Mouse (Mus musculus) gastrocnemius, adult 2 months (tissue): ENCODE data around the gene Mgarp. TPM values are rescaled to one million over a fixed set of nuclear protein-coding genes. Genes with fewer than 3 reads are reported as not detected.

Experiments used
- DNase-seq: peaks from one replicate; pipeline ENCODE4 v3.0.0; 2022
- H3K27ac ChIP-seq: fragments of 200-600 bp; 2 replicates; pipeline ENCODE4 v1.8.1; 2022; ENCODE audit warnings: mild to moderate bottlenecking
- H3K4me3 ChIP-seq: fragments of 200-600 bp; 2 replicates; pipeline ENCODE4 v1.8.1; 2022; ENCODE audit warnings: mild to moderate bottlenecking, moderate library complexity
- CTCF ChIP-seq: fragments of 200-600 bp; IDR thresholded peaks from 2 replicates; pipeline ENCODE4 v1.8.1; 2022; ENCODE audit warnings: antibody characterized with exemption, mild to moderate bottlenecking, moderate library complexity
- intact Hi-C: fragments of 180-260 bp; cut with DNase I; formaldehyde crosslinking; loops from one replicate; pipeline ENCODE4 v1.15.1; 2025
- total RNA-seq, 2 experiments: library from RNA; stranded (reverse); gene quantifications; 2 replicates each; pipeline ENCODE4 v1.2.3; 2021

Gene Mgarp
- total RNA-seq, 2 experiments from 2014 or later: not detected

GRCm38 (mm10) chr3:51373544-51373943 is 23.0 kb downstream of the Mgarp start:
- intact Hi-C loops: no loop called here
- Histone ChIP-seq H3K27ac (no peak overlapping the region; the same call in 1 of the 2 replicates), H3K4me3 (no peak overlapping the region)
- no peak for DNase-seq
- peak; percentile 26; the same call in 1 of the 2 replicates for TF ChIP-seq CTCF

DNA sequence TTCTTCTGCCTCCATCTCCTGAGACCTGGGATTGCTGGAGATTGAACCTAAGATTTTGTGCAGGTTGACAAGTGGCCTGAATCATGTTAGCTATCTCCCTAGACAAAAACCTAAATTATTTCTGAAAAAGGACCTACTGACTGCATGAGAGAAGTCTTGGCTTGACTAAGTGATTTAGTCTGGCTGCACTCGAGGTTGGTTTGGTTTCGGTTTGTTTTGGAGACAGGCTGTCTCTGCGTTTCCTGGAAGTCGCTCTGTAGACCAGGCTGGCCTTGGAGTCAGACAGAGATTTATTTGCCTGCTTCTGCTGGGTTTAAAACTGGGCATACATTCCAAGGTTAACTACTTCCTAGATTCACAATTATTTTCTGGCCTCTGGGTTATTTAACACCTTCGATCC is 23.7 kb downstream of the Mgarp start:
- intact Hi-C loops: no loop called here
- H3K27ac ChIP-seq: peak overlapping the region; percentile 54
- peak overlapping the region; percentile 30 for H3K4me3 ChIP-seq

DNA sequence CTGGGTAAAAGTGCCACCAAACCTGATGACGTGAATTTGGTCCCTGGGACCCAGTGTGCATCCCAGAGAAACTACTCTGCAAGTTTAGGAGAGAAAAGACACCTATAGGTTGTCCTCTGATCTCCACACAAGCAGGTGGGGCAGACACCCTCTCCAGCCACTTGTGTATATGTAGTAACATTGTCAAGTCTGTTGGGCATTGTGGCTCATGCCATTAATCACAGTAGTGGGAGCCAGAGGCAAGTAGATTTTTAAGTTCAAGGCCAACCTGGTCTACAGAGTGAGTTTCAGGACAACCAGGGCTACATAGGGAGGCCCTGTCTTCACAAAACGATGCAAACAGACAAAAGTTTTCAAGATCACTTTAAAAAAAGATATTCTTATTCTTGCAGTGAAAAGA is 24.7 kb downstream of the Mgarp start:
- intact Hi-C loops: no loop called here
- TF ChIP-seq CTCF: no peak
- no peak overlapping the region for H3K27ac ChIP-seq
- DNase-seq: no peak
- no peak overlapping the region for H3K4me3 ChIP-seq

More for the DNA sequence above, 23.7 kb downstream of the Mgarp start:
- TF ChIP-seq CTCF: no peak
- DNase-seq: no peak

GRCm38 (mm10) chr3:51368011-51368410 is 28.5 kb downstream of the Mgarp start:
- Histone ChIP-seq H3K4me3 (no peak overlapping the region), H3K27ac (no peak overlapping the region)
- no peak for DNase-seq
- no peak for TF ChIP-seq CTCF
- intact Hi-C loops: no loop called here

DNA sequence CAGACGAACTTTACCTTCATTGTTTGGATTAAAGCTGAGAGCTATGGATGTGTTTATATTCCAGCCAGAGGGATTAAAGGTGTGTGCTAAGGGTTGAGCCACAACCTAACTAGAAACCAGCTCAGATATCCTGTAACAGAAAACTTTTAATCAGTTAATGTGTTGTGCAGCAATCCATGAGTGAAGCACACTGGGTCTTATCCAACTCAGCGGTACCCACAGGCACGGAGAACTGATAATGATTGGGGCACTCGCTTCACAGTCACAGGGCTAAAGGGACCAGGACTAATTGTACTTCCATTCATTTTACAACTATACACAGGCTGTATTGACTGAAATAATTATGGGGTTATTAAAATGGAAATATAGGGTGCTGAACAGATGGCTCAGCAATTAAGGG is 29.6 kb downstream of the Mgarp start:
- Histone ChIP-seq H3K27ac (no peak overlapping the region), H3K4me3 (no peak overlapping the region)
- TF ChIP-seq CTCF: no peak
- intact Hi-C loops: no loop called here
- no peak for DNase-seq

GRCm38 (mm10) chr3:51365517-51365882 is 31.0 kb downstream of the Mgarp start:
- TF ChIP-seq CTCF: no peak; the same call in 1 of the 2 replicates
- H3K27ac ChIP-seq: peak overlapping the region; percentile 77
- H3K4me3 ChIP-seq: peak overlapping the region; percentile 76
- no peak for DNase-seq
- intact Hi-C loops: loop anchor here (1.0 kb wide), 1 partner anchor 76 kb away; no protein-coding TSS in a partner anchor

DNA sequence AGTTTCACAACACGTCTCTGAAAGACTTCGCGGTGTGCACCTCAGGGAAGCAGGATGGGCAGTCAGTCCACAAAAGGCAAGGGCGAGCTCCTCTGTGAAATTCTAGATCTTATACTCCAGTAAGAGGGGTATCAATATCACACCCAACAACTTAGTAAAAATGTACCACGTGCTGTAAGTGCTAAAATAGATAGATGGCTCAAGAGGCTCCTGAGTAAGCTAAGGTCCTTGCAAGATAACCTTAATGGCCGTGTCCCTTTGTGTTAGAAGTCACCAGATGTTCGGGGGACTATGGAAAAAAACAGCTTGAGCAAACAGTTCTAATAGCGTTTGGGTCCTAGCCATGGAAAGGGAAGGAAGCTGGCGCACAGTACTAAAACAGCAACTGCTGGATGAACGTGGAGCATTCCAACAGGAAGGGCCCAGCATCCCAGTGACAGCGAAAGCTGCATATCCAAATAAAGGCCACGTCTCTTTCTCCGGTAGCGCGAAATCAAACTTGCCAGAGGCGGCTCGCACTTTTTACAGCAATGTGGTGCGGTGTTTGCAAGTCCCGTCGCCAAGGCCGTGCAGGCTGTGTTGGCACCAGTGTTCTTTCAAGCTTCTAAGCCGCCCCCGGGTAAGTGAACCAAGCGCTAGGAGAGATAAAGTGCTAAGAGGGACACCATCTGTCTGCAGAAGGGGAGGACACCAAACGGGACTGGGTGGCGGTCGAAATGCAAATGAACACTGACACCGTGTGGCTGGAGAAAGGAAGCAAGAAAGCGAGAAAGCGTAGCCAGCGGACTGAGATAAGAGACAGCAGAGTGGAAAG is 31.6 kb downstream of the Mgarp start:
- intact Hi-C loops: loop anchor here (1.0 kb wide), 1 partner anchor 76 kb away; no protein-coding TSS in a partner anchor
- Histone ChIP-seq H3K4me3 (peak overlapping the region; percentile 76), H3K27ac (peak overlapping the region; percentile 77)
- DNase-seq: peak; percentile 78
- TF ChIP-seq CTCF: peak; percentile 90

DNA sequence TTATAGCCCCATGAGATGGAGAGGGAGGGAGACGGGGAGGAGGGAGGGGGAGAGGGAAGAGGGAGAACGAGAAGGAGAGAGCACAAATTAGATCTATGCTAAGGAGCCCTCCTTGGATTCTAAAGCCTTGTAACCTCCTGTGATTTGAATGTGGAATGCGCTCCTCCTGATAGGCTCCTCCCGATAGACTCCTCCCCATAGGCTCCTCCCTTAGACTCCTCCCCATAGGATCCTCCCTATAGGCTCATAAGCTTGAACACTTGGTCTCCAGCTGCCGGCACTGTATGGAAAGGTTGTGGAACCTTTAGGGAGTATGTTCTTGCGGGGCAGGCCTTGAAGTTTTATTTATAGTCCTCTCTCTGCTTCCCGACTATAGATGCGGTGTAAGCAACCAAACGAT is 35.5 kb downstream of the Mgarp start:
- H3K4me3 ChIP-seq: no peak overlapping the region
- H3K27ac ChIP-seq: no peak overlapping the region
- DNase-seq: no peak
- no peak for TF ChIP-seq CTCF
- intact Hi-C loops: no loop called here

DNA sequence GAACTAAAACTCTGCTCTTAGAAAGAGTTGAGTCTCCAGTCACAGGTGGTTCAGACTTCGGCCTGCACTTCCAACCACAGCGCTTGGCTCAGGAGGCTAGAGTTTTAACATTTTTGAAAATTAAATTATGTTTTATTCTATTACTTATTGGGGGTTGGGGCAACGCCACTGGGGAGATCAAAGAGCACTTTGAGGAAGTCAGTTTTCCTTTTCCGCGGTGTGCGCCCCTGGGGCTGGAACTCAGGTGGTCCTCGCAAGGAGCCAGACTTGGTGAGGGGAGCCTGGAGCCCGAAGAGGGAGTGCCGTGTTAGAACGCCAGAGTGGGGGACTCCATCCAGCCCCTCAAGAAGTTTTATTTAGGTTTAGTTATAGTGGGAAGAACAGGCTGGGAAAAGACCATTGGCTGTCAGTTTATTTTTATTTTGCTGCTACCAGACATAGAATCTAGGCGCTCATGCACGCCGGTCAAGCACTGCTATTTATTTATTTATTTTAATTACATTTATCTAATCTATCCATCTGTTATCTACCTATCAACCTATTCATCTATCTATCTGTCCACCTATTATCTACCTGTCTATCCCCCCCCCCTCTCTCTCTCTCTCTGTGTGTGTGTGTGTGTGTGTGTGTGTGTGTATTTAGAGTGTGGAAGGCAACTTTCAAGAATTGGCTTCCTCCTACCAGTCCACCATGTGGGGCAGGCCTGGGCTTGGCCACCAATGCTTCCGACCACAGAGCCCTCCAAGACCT is 36.8 kb downstream of the Mgarp start:
- DNase-seq: no peak
- no peak for TF ChIP-seq CTCF

DNA sequence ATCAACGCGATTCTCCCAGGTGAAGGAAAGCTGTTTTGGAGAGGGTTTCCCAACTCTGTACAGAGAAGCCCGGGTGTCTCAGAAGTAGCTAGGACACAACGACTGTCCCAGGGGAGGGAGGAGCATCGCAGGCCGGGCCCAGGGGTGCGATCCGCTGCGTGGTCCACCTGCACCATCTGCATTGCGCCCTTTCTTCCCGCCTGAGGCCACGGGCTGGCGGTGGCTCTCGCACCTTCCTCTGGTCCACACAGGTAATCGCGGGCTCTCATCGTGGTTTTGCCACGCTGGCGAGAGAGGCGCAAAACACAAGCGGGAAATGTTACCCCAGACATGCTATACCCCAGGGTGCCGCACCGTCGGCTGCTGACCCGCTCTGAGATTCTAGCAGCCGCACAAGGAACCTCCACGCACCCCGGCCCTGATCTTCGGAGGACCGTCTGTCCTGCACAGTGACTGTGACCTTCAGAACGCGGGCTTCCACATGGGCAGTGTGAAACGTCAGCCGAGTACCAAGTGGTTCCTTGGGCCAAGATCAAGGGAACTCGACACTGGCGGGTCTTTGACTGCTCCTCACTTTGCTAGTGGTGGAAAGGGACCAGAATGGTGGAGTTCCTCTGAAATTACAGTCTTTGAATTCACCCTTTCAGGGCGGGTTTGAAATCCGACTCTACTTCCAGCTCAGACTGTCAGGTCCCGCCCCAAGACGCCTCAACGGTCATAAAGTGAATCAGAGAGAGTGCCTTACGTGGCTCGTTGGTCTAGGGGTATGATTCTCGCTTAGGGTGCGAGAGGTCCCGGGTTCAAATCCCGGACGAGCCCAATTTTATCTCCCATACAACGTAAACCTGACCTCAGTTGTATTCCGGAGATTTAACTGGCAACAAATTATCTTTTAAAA is 37.6 kb downstream of the Mgarp start:
- intact Hi-C loops: loop anchor here (5.0 kb wide), 1 partner anchor 122 kb away; no protein-coding TSS in a partner anchor
- H3K27ac ChIP-seq: peak overlapping the region; percentile 71
- DNase-seq: peak; percentile 59
- no peak for TF ChIP-seq CTCF
- H3K4me3 ChIP-seq: peak overlapping the region; percentile 75

More for the DNA sequence above, 36.8 kb downstream of the Mgarp start:
- intact Hi-C loops: loop anchor here (5.0 kb wide), 1 partner anchor 122 kb away; no protein-coding TSS in a partner anchor
- no peak overlapping the region for H3K27ac ChIP-seq
- H3K4me3 ChIP-seq: no peak overlapping the region

GRCm38 (mm10) chr3:51358181-51358580 is 38.4 kb downstream of the Mgarp start:
- intact Hi-C loops: loop anchor here (5.0 kb wide), 1 partner anchor 121 kb away; no protein-coding TSS in a partner anchor
- no peak overlapping the region for H3K27ac ChIP-seq
- DNase-seq: peak; percentile 50
- no peak for TF ChIP-seq CTCF
- H3K4me3 ChIP-seq: peak overlapping the region; percentile 75

- TF ChIP-seq CTCF: no peak
- DNase-seq: no peak
- Histone ChIP-seq H3K27ac (no peak overlapping the region), H3K4me3 (peak overlapping the region; percentile 75)
- intact Hi-C loops: loop anchor here (5.0 kb wide), 1 partner anchor 120 kb away; no protein-coding TSS in a partner anchor
These were observed 38.9 kb downstream of the Mgarp start for GRCm38 (mm10) chr3:51357624-51358023.
